Mouse (Mus musculus): ENCODE data around the gene Arid3c.
A peak's percentile ranks its signal among the peaks of the same experiment; 100 is the strongest.
"Not testable (repeated sequence)": the region's sequence is repeated elsewhere in the genome, so short reads cannot be mapped to it uniquely, and the experiment has no call there.

The Arid3c gene

GRCm38 (mm10) chr4:41731052-41731765 lies at the start of gene Arid3c:
Gene Arid3c (minus strand): TSS chr4:41731142.
- peak; percentile 52 for DNase-seq (ENCODE audit: low spot score)

GRCm38 (mm10) chr4:41775840-41776239 lies 44.9 kb upstream of the Arid3c start:
- not testable (repeated sequence) for DNase-seq (ENCODE audit: low spot score)

DNA sequence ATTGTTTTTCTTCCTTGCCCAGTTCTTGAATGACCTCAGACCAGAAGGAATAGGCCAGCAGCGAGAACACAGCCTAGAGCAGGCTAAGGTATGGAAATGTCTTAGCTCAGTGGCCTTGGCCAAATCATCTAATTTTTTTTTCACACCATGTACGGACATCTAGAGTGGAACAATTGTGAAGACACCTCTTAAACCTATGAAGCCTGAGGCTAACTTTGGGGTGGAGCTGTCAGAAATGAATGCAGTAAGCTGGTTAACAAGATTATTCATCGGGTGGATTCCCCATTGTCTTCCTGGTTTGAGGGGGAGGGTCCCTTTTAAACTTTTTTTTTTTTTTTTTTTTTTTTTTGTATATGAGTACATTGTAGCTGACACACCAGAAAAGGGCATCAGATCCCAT lies 43.6 kb upstream of the Arid3c start:
- not testable (repeated sequence) for DNase-seq (ENCODE audit: low spot score)

DNA sequence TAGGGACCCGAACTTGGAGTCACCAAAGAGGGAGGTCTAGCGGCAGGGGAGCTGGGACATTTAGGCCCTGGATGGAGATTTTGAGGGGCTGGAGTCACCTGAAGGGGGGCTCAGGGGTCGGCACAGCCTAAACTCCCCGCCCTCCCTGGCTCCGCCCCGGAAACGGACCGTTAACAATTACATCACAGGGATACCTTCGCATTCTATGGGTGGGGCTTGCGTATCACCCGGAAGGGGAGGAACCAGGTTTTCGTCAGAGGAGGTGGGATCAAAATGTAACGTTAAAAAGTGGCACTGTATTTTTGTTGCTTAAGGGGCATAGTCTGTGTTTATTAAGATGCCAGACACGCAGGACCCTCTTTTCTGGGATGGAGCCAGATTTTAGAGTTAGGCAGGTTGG lies 43.1 kb upstream of the Arid3c start, which contains the start of gene Ccl27a:
Gene Ccl27a (minus strand): TSS at position 246 of the 400 bp plus-strand sequence.
- DNase-seq (ENCODE audit: low spot score), result peak; percentile 90

- DNase-seq (ENCODE audit: low spot score), result peak; percentile 82
Observed at GRCm38 (mm10) chr4:41773502-41773901, 42.6 kb upstream of the Arid3c start.

DNA sequence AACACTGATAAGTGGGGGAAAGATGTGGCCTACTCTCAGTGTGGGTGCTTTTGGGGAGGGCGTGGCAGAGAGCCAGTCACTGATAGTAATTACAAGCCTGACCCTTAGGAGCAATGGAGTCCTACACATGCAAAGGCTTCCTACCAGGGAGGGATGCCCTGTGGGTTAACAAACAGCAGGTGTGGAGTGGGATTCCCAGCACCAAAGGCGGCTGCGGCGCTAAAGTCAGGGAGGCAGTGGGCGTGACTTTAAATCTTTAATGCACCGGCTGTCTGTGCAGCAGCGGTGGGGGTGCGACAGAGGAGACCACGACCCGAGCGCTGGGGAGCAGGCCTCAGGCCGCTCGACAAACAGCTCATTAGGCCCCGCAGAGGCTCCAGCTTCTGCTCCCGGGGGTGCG lies 42.0 kb upstream of the Arid3c start:
- DNase-seq (ENCODE audit: low spot score), result peak; percentile 46

GRCm38 (mm10) chr4:41767301-41767700 lies 36.4 kb upstream of the Arid3c start:
- not testable (repeated sequence) for DNase-seq (ENCODE audit: low spot score)

DNA sequence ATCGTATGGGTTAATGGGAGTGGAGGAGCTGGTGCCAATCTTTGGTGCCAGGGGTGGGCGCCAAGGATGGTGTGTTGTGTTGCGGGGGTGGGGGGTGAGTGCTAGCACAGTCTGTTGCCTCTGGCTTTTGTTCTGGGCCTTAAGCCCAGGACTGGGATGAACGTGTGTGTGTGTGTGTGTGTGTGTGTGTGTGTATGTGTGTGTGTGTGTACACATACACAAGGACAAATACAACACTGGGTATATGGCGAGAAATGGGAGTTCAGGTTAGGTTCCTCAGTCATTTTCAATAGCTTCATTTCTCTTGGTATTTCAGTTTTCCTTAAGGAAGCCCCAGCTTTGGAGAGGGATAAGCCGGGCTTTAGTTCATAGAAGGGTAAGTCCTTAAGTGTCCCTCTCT lies 32.2 kb upstream of the Arid3c start:
- DNase-seq (ENCODE audit: low spot score), result not testable (repeated sequence)

DNA sequence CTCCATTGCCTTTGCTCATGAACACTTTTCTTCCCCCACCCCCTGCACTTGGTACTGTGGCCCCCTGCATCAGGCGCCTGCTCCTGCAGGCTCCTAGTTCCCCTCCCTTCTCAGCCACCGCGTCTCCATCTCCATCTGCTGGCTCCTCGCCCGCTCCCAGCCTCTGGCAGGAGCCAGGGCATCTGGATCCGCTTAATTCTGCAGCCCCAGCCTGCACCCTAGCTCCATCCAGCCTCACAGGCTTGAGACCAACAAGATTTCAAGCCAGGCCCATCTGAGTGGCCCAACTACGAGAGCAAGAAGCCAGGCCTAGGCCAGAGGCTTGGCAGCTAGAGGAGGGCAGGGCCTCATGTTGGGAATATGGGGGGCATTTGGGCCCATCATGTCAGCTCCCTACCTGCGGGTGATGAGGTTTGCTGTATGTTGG lies 31.8 kb upstream of the Arid3c start:
- DNase-seq (ENCODE audit: low spot score), result peak; percentile 82

GRCm38 (mm10) chr4:41762099-41762687 lies 31.3 kb upstream of the Arid3c start:
- DNase-seq (ENCODE audit: low spot score), result peak; percentile 63

DNA sequence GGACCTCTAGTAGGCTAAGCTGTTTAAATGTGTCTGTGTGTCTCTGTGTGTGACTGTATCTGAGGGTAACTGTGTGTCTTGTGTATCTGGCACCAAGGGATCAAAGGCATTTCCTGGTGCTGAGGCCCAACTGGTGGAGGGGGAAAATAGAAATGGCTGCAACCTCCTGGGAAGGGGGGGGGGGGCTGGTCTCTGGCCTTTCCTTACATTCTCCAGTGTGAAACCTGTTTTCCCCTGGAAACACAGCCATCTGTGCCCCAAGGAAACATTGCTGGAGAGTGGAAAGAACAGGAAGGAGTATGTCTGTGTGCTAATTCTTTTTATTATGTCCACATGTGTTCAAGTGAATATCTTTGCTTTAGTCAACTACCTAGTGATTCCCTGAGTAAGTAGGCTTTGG lies 30.7 kb upstream of the Arid3c start:
- no peak for DNase-seq (ENCODE audit: low spot score)

- DNase-seq (ENCODE audit: low spot score), result no peak
Observed at GRCm38 (mm10) chr4:41760911-41761310, 30.0 kb upstream of the Arid3c start.

DNA sequence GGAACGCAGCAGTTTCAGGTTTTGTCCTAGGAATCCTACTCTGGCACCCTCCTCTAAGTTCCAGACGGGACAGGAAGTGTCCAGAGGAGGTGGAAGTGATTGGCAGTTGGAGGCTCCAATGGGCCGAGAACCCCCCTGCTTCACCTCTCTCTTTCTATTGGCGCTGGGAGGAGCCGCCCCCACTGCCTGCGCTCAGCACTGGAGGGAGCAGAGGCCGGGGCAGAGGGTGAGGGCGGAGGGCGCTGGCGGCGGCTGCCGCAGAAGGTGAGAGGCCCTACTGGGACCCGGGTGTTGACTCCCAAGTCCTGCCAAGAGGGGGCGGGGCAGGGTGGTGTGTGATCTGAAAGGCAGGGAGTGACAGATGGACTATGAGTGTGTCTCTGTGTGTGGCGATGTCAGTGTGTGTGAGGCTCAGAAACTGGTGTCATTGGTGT lies 29.4 kb upstream of the Arid3c start:
- DNase-seq (ENCODE audit: low spot score), result peak; percentile 91

DNA sequence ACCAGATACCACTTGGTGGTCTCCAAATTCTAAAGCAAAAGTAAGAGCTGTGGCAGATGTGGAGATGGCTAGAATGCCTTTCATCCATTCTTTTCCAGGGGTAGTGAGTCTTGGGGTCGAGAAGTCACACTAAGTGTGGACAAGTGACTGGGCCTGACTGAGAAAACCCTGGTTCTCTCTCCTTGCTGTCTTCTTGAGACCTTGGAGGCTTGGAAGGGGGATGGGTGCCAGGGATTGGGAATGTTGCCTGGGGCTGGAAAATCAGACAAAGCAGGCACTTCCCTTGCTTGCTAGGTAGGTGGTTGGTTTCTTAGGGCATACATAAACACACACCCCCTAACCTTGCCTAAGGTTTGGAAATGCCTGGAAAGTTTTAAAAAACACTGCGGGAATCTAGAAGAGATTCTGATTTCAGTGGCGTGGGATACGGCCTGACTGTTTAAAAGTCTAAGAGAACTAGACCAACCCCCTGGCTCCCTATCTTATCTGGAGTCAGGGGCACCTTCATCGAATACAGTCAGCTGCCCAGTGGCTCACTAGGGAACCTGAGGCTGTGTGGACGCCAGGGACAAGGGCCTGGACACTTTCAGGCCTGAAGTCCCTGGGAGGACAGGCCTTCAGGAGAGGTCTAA lies 28.8 kb upstream of the Arid3c start:
- no peak for DNase-seq (ENCODE audit: low spot score)

DNA sequence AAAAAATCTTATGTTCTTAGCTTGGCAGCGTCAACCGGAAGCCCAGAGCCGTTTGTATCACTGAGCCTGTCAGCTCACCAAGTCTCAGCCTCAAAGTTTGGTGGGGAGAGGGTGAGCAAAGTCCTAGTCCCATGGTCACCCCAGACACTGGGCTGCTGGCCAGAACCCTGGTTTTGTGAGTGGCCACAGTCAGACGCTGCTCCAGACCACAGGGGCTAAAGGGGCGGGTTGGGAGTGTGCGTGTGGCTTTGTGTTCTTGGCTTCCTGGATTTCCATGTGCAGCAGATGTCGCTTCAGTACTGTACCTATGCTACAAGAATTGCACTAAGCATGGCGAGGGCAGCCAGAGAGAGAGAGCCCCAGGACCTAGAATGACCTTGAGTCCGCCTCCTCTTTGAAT lies 28.3 kb upstream of the Arid3c start:
- peak; percentile 67 for DNase-seq (ENCODE audit: low spot score)

DNA sequence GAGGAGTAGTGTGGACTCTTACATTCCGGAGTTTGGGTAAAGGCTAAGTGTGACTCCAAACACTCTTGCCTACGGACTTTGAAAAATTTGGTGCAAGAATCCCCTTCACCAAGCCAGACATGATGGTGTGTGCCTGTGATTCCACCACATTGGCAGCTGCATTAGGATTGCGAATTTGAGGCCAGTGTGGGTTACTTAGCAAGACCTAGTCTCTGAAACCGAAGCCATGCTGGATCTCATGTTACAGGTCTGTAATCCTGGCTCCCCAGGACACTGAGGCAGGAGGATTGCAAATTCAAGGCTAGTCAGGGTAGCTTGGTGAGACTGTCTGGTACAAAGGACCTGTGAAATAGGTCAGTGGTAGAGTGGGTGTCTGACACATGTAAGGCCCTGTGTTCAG lies 27.8 kb upstream of the Arid3c start:
- DNase-seq (ENCODE audit: low spot score), result no peak

GRCm38 (mm10) chr4:41758021-41758420 lies 27.1 kb upstream of the Arid3c start:
- DNase-seq (ENCODE audit: low spot score), result no peak

- DNase-seq (ENCODE audit: low spot score), result no peak
Observed at GRCm38 (mm10) chr4:41757321-41757720, 26.4 kb upstream of the Arid3c start.

DNA sequence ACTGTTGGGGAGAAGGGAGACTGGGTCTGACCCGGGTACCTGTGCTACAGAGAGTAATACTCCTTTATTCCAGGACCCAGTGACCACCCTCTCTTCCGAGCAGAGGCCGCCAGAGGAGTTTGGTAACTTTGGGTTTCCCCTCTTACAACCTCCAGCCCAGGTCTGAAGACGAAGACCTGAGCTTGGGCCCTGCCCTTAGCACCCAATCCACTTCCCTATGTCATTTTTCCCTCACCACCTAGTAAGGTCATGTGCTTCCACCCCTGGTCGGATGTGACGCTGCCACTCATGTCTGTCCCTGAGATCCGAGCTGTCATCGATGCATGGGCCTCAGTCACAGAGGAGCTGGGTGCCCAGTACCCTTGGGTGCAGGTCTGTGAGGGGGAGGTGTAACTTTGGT lies 25.5 kb upstream of the Arid3c start:
- DNase-seq (ENCODE audit: low spot score), result no peak

- DNase-seq (ENCODE audit: low spot score), result peak; percentile 90
Observed at GRCm38 (mm10) chr4:41755338-41756305, 24.7 kb upstream of the Arid3c start, which contains the start of gene Sigmar1. Gene Sigmar1 (minus strand): TSS chr4:41756157.

DNA sequence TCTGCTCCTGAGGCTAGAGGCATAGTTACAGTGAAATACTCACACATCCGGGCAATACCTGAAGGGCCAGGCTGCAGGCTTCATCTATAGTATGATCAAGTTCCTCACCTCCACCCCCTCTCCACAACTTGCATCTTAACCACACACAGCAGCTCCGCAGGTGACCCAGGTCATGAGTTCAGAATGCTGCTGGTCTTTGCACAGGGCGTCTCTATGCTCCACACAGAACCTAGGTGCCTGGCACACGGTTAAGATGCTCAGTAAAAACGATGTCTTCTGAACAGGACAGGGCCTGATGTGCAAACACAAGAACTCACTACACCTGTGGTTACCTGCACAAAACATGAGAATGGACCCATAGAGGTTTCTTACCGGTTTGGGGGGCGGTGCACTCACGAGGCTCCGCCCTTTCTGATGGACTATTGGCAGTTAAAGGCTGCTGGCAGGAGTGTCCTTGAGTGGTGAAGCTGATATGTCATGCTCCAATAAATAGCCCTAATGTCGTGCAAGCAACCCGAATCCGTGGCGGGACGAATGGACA lies 23.9 kb upstream of the Arid3c start, which contains the start of gene Galt:
Gene Galt (plus strand): TSS at position 432 of the 541 bp plus-strand sequence.
- DNase-seq (ENCODE audit: low spot score), result no peak
